Mouse (Mus musculus) ES-Bruce4 (cell line): ENCODE data around the gene Ddx55.

Experiments
- CTCF ChIP-seq: IDR thresholded peaks from one replicate; pipeline ENCODE4 v1.8.1; 2011; ENCODE audit warnings: low read depth, low read length
- POLR2A ChIP-seq: IDR thresholded peaks from one replicate; pipeline ENCODE4 v1.8.1; 2011; ENCODE audit warnings: low read length; ENCODE audit not compliant: insufficient read depth

GRCm38 (mm10) chr5:124510536-124511050 is 42.1 kb upstream of the Ddx55 start:
- TF ChIP-seq CTCF (no peak), POLR2A (no peak)
